Mouse (Mus musculus) bone marrow macrophage, adult 2 months (primary cell): ENCODE results near the gene Pax7. TPM values are rescaled to one million over a fixed set of nuclear protein-coding genes. Genes with fewer than 3 reads are reported as not detected.

Experiments
- H3K27ac ChIP-seq: 2 replicates; pipeline ENCODE4 v1.5.1; 2012; ENCODE audit warnings: low read depth, low read length; ENCODE audit not compliant: insufficient read depth
- H3K4me1 ChIP-seq: 2 replicates; pipeline ENCODE4 v1.6.1; 2012; ENCODE audit warnings: low read length; ENCODE audit not compliant: control insufficient read depth, insufficient read depth
- H3K4me3 ChIP-seq: 2 replicates; pipeline ENCODE4 v1.5.1; 2012; ENCODE audit warnings: mild to moderate bottlenecking, low read length, moderate library complexity; ENCODE audit not compliant: insufficient read depth
- CTCF ChIP-seq: IDR thresholded peaks from 2 replicates; pipeline ENCODE4 v1.5.1; 2012; ENCODE audit warnings: low read depth, mild to moderate bottlenecking, low read length, moderate library complexity
- POLR2A ChIP-seq: IDR thresholded peaks from 2 replicates; pipeline ENCODE4 v1.6.1; 2012; ENCODE audit warnings: mild to moderate bottlenecking, low read depth, low read length, borderline replicate concordance
- polyA plus RNA-seq: library from polyadenylated mRNA; stranded (reverse); fragments of >200 nt; gene quantifications from 2 replicates; pipeline ENCODE4 v1.2.4, GENCODE M21; 2012; ENCODE audit not compliant: missing spikeins, insufficient read depth, insufficient read length

The Pax7 gene
- polyA plus RNA-seq, 1 experiment, result not detected

GRCm38 (mm10) chr4:139756931-139757330 lies 76.4 kb downstream of the Pax7 start:
- TF ChIP-seq POLR2A, result no peak
- no peak for TF ChIP-seq CTCF
- no peak overlapping the region for H3K4me3 ChIP-seq

GRCm38 (mm10) chr4:139754148-139754710 lies 79.1 kb downstream of the Pax7 start:
- TF ChIP-seq POLR2A, result no peak
- no peak for TF ChIP-seq CTCF
- Histone ChIP-seq H3K4me1 (no peaks in the 10 kb centered on the region), H3K27ac (no peak overlapping the region), H3K4me3 (no peak overlapping the region)

More at GRCm38 (mm10) chr4:139756931-139757330, 76.4 kb downstream of the Pax7 start:
- no peaks in the 10 kb centered on the region for H3K4me1 ChIP-seq
- H3K27ac ChIP-seq, result no peak overlapping the region

GRCm38 (mm10) chr4:139750926-139751325 lies 82.4 kb downstream of the Pax7 start:
- Histone ChIP-seq H3K4me3 (no peak overlapping the region), H3K27ac (no peak overlapping the region), H3K4me1 (no peaks in the 10 kb centered on the region)
- TF ChIP-seq POLR2A (no peak), CTCF (no peak)

GRCm38 (mm10) chr4:139747190-139747936 lies 86.0 kb downstream of the Pax7 start:
- Histone ChIP-seq H3K27ac (no peak overlapping the region), H3K4me3 (no peak overlapping the region), H3K4me1 (no peaks in the 10 kb centered on the region)
- TF ChIP-seq CTCF, result no peak
- no peak for TF ChIP-seq POLR2A

- H3K4me3 ChIP-seq, result no peak overlapping the region
- H3K27ac ChIP-seq, result no peak overlapping the region
- TF ChIP-seq CTCF, result no peak
- TF ChIP-seq POLR2A, result no peak
- no peaks in the 10 kb centered on the region for H3K4me1 ChIP-seq
Measured at GRCm38 (mm10) chr4:139746177-139746576, 87.2 kb downstream of the Pax7 start.

GRCm38 (mm10) chr4:139744765-139745395 lies 88.4 kb downstream of the Pax7 start:
- Histone ChIP-seq H3K4me3 (no peak overlapping the region), H3K4me1 (no peaks in the 10 kb centered on the region), H3K27ac (no peak overlapping the region)
- TF ChIP-seq CTCF (no peak), POLR2A (no peak)

GRCm38 (mm10) chr4:139743626-139744025 lies 89.7 kb downstream of the Pax7 start:
- Histone ChIP-seq H3K4me1 (no peaks in the 10 kb centered on the region), H3K27ac (no peak overlapping the region), H3K4me3 (no peak overlapping the region)
- TF ChIP-seq POLR2A, result no peak
- TF ChIP-seq CTCF, result no peak

- Histone ChIP-seq H3K27ac (no peak overlapping the region), H3K4me3 (no peak overlapping the region), H3K4me1 (no peaks in the 10 kb centered on the region)
- TF ChIP-seq POLR2A, result no peak
- TF ChIP-seq CTCF, result no peak
Measured at GRCm38 (mm10) chr4:139737035-139737434, 96.3 kb downstream of the Pax7 start.

- Histone ChIP-seq H3K4me1 (no peaks in the 10 kb centered on the region), H3K27ac (no peak overlapping the region), H3K4me3 (no peak overlapping the region)
- TF ChIP-seq CTCF (no peak), POLR2A (no peak)
Measured at GRCm38 (mm10) chr4:139727101-139727500, 106.2 kb downstream of the Pax7 start.

- Histone ChIP-seq H3K27ac (no peak overlapping the region), H3K4me1 (no peaks in the 10 kb centered on the region), H3K4me3 (no peak overlapping the region)
- TF ChIP-seq CTCF (no peak), POLR2A (no peak)
Measured at GRCm38 (mm10) chr4:139725421-139725820, 107.9 kb downstream of the Pax7 start.
